Mouse (Mus musculus) embryonic facial prominence, embryonic 15.5 days (tissue): ENCODE results near the gene Fibp. TPM values are rescaled to one million over a fixed set of nuclear protein-coding genes. Genes with fewer than 3 reads are reported as not detected.
"Not testable (repeated sequence)": the region's sequence is repeated elsewhere in the genome, so short reads cannot be mapped to it uniquely, and the experiment has no call there.

Source experiments
- ATAC-seq: fragments of 200-750 bp; cut with Nextera tagmentation; 2 replicates; pipeline ENCODE4 v1.8.0; 2017; ENCODE audit warnings: low read depth, moderate TSS enrichment; ENCODE audit not compliant: insufficient number of reproducible peaks, low FRiP score, low TSS enrichment
- H3K27ac ChIP-seq: fragments of 300-500 bp; sonication (generic); replicated peaks from 2 replicates; pipeline ENCODE4 v1.5.1; 2015; ENCODE audit warnings: mild to moderate bottlenecking, inconsistent platforms
- H3K27me3 ChIP-seq: fragments of 300-500 bp; sonication (generic); 2 replicates; pipeline ENCODE4 v1.6.1; 2015; ENCODE audit warnings: inconsistent platforms
- H3K36me3 ChIP-seq: fragments of 300-500 bp; sonication (generic); 2 replicates; pipeline ENCODE4 v1.6.1; 2015; ENCODE audit warnings: mild to moderate bottlenecking, inconsistent platforms
- H3K4me1 ChIP-seq: fragments of 300-500 bp; sonication (generic); 2 replicates; pipeline ENCODE4 v1.6.1; 2015; ENCODE audit warnings: inconsistent platforms
- H3K4me2 ChIP-seq: fragments of 300-500 bp; sonication (generic); replicated peaks from 2 replicates; pipeline ENCODE4 v1.6.1; 2015; ENCODE audit warnings: mild to moderate bottlenecking, inconsistent platforms
- H3K4me3 ChIP-seq: fragments of 300-500 bp; sonication (generic); replicated peaks from 2 replicates; pipeline ENCODE4 v1.5.1; 2015; ENCODE audit warnings: mild to moderate bottlenecking, inconsistent platforms
- H3K9ac ChIP-seq: fragments of 300-500 bp; sonication (generic); 2 replicates; pipeline ENCODE4 v1.6.1; 2015; ENCODE audit warnings: inconsistent platforms
- H3K9me3 ChIP-seq: fragments of 300-500 bp; sonication (generic); replicated peaks from 2 replicates; pipeline ENCODE4 v1.6.1; 2016; ENCODE audit warnings: inconsistent platforms
- WGBS: fragments of 180-500 bp; shearing (Covaris S2); methylation state at CpG from one replicate; pipeline ENCODE4 v1.1.7; 2015; 5-methylcytosine and 5-hydroxymethylcytosine counted together
- polyA plus RNA-seq: library from polyadenylated mRNA; unstranded; fragments of >200 nt; fragmentation: Nextera tagmentation; extraction: Ambion mirVana; gene quantifications from 2 replicates; pipeline ENCODE4 v1.2.1, GENCODE M21; 2015

Gene Fibp
- polyA plus RNA-seq, 1 experiment from 2014 or later, result 125 TPM

GRCm38 (mm10) chr19:5490313-5490897 is 30.0 kb downstream of the Fibp start, which contains the start of gene Cfl1:
Cfl1 (plus strand) TSS chr19:5490455.
- H3K4me1 ChIP-seq, result peaks cover 49% of the 10 kb centered on the region
- ATAC-seq, result peak; percentile 63
- H3K36me3 ChIP-seq, result peaks cover 32% of the 10 kb centered on the region
- H3K9me3 ChIP-seq, result no peaks in the 10 kb centered on the region
- H3K4me2 ChIP-seq, result peak within 1 kb of the TSS; percentile 86
- peak within 1 kb of the TSS; percentile 91 for H3K9ac ChIP-seq
- WGBS, result under 1% methylated on average over 58 of the region's 62 CpGs
- no peaks in the 10 kb centered on the region for H3K27me3 ChIP-seq
- H3K4me3 ChIP-seq, result peak within 1 kb of the TSS; percentile 82
- peak within 1 kb of the TSS; percentile 99 for H3K27ac ChIP-seq

GRCm38 (mm10) chr19:5490898-5491708 is 30.7 kb downstream of the Fibp start:
- Histone ChIP-seq H3K36me3 (peaks cover 32% of the 10 kb centered on the region), H3K27ac (peak overlapping the region; percentile 97), H3K9me3 (no peaks in the 10 kb centered on the region), H3K4me2 (peak overlapping the region; percentile 86), H3K27me3 (no peaks in the 10 kb centered on the region), H3K9ac (peak overlapping the region; percentile 91), H3K4me1 (peaks cover 46% of the 10 kb centered on the region), H3K4me3 (peak overlapping the region; percentile 82)
- peak; percentile 25 for ATAC-seq
- WGBS, result under 1% methylated on average over 57 of the region's 59 CpGs

- Histone ChIP-seq H3K36me3 (peaks cover 47% of the 10 kb centered on the region), H3K27ac (no peak overlapping the region), H3K9me3 (no peaks in the 10 kb centered on the region), H3K4me3 (no peak overlapping the region), H3K9ac (no peak overlapping the region), H3K4me1 (peaks cover 31% of the 10 kb centered on the region), H3K27me3 (no peaks in the 10 kb centered on the region), H3K4me2 (no peak overlapping the region)
- 80% methylated on average over 4 of the region's 4 CpGs for WGBS
- ATAC-seq, result no peak
These were observed 32.2 kb downstream of the Fibp start for GRCm38 (mm10) chr19:5492641-5493040.

- H3K27ac ChIP-seq, H3K4me3 ChIP-seq, H3K4me2 ChIP-seq, ATAC-seq, H3K9ac ChIP-seq, H3K27me3 ChIP-seq, H3K9me3 ChIP-seq: not testable (repeated sequence)
- WGBS, result 66% methylated on average over 9 of the region's 9 CpGs
- Histone ChIP-seq H3K36me3 (peaks cover 49% of the 10 kb centered on the region), H3K4me1 (peaks cover 30% of the 10 kb centered on the region)
These were observed 32.9 kb downstream of the Fibp start for GRCm38 (mm10) chr19:5493301-5493721.

- H3K4me1 ChIP-seq, result peaks cover 21% of the 10 kb centered on the region
- no peaks in the 10 kb centered on the region for H3K27me3 ChIP-seq
- 85% methylated on average over 3 of the region's 3 CpGs for WGBS
- peaks cover 49% of the 10 kb centered on the region for H3K36me3 ChIP-seq
- H3K4me3 ChIP-seq, result no peak overlapping the region
- ATAC-seq, result no peak
- H3K9me3 ChIP-seq, result no peaks in the 10 kb centered on the region
- H3K27ac ChIP-seq, result no peak overlapping the region
- no peak overlapping the region for H3K4me2 ChIP-seq
- H3K9ac ChIP-seq, result no peak overlapping the region
These were observed 33.9 kb downstream of the Fibp start for GRCm38 (mm10) chr19:5494314-5494713.

- Histone ChIP-seq H3K9ac (no peak overlapping the region), H3K4me3 (no peak overlapping the region), H3K27ac (no peak overlapping the region), H3K36me3 (peaks cover 49% of the 10 kb centered on the region), H3K4me1 (peaks cover 15% of the 10 kb centered on the region), H3K9me3 (no peaks in the 10 kb centered on the region), H3K27me3 (no peaks in the 10 kb centered on the region), H3K4me2 (no peak overlapping the region)
- no peak for ATAC-seq
- WGBS, result 75% methylated on average over 12 of the region's 12 CpGs
These were observed 35.1 kb downstream of the Fibp start for GRCm38 (mm10) chr19:5495353-5496051.

- Histone ChIP-seq H3K4me3 (no peak overlapping the region), H3K9ac (no peak overlapping the region), H3K9me3 (no peaks in the 10 kb centered on the region), H3K27me3 (no peaks in the 10 kb centered on the region), H3K36me3 (peaks cover 49% of the 10 kb centered on the region), H3K4me1 (peaks cover 15% of the 10 kb centered on the region), H3K27ac (no peak overlapping the region), H3K4me2 (no peak overlapping the region)
- 88% methylated on average over 16 of the region's 16 CpGs for WGBS
- ATAC-seq, result no peak
These were observed 35.6 kb downstream of the Fibp start for GRCm38 (mm10) chr19:5496052-5496370.

GRCm38 (mm10) chr19:5500330-5500875 is 40.0 kb downstream of the Fibp start:
- Histone ChIP-seq H3K9me3 (no peaks in the 10 kb centered on the region), H3K27me3 (no peaks in the 10 kb centered on the region), H3K9ac (no peak overlapping the region), H3K4me2 (no peak overlapping the region), H3K36me3 (peaks cover 24% of the 10 kb centered on the region), H3K4me3 (no peak overlapping the region), H3K27ac (no peak overlapping the region), H3K4me1 (no peaks in the 10 kb centered on the region)
- ATAC-seq, result no peak
- WGBS, result 80% methylated on average over 2 of the region's 2 CpGs

GRCm38 (mm10) chr19:5503687-5504086 is 43.3 kb downstream of the Fibp start, which contains the start of gene 1700020D05Rik:
1700020D05Rik (minus strand) TSS chr19:5503787.
- WGBS, result 44% methylated on average over 17 of the region's 17 CpGs
- no peaks in the 10 kb centered on the region for H3K36me3 ChIP-seq
- no peaks in the 10 kb centered on the region for H3K4me1 ChIP-seq
- H3K9ac ChIP-seq, result no peak within 1 kb of the TSS
- ATAC-seq, result no peak
- no peaks in the 10 kb centered on the region for H3K9me3 ChIP-seq
- no peak within 1 kb of the TSS for H3K4me3 ChIP-seq
- no peak within 1 kb of the TSS for H3K4me2 ChIP-seq
- no peaks in the 10 kb centered on the region for H3K27me3 ChIP-seq
- no peak within 1 kb of the TSS for H3K27ac ChIP-seq

- ATAC-seq, result peak; percentile 99
- Histone ChIP-seq H3K4me1 (peaks cover 18% of the 10 kb centered on the region), H3K9ac (peak within 1 kb of the TSS; percentile 49), H3K4me3 (peak within 1 kb of the TSS; percentile 53), H3K27me3 (no peaks in the 10 kb centered on the region), H3K36me3 (no peaks in the 10 kb centered on the region), H3K9me3 (no peaks in the 10 kb centered on the region), H3K27ac (peak within 1 kb of the TSS; percentile 63), H3K4me2 (peak within 1 kb of the TSS; percentile 83)
- WGBS, result 2% methylated on average over 47 of the region's 47 CpGs
These were observed 49.9 kb downstream of the Fibp start, which contains the start of gene Snx32 for GRCm38 (mm10) chr19:5510031-5511026. Snx32 (minus strand) TSS chr19:5510538.
